Mouse (Mus musculus) ES-E14 (cell line): Measurements from ENCODE around the gene Mfrp. TPM values are rescaled to one million over a fixed set of nuclear protein-coding genes. Genes with fewer than 3 reads are reported as not detected.
"Not testable (repeated sequence)": the region's sequence is repeated elsewhere in the genome, so short reads cannot be mapped to it uniquely, and the experiment has no call there.

Experiments
- DNase-seq: peaks from one replicate; pipeline ENCODE4 v3.0.0-alpha.2; 2013; ENCODE audit warnings: low read depth, low spot score
- H3K27ac ChIP-seq: 2 replicates; pipeline ENCODE4 v1.5.1; 2012; ENCODE audit warnings: low read depth, mild to moderate bottlenecking, low read length, moderate library complexity, mixed read lengths; ENCODE audit not compliant: poor library complexity, insufficient read depth, severe bottlenecking
- H3K36me3 ChIP-seq: 2 replicates; pipeline ENCODE4 v1.6.1; 2012; ENCODE audit warnings: mild to moderate bottlenecking, low read length, moderate library complexity, mixed read lengths; ENCODE audit not compliant: control insufficient read depth, poor library complexity, insufficient read depth, severe bottlenecking
- H3K4me1 ChIP-seq, 2 experiments: fragments of 150-350 bp in 1 of 2; sonication (generic) in 1 of 2; 2 replicates each; pipeline ENCODE4 v1.6.1; 2012; ENCODE audit warnings: low read length in 2 of 2, mild to moderate bottlenecking in 1 of 2, mixed read lengths in 1 of 2; ENCODE audit not compliant: control insufficient read depth in 2 of 2, insufficient read depth in 2 of 2, poor library complexity in 1 of 2
- H3K4me3 ChIP-seq, 2 experiments: fragments of 150-350 bp in 1 of 2; sonication (generic) in 1 of 2; 2 replicates each; pipeline ENCODE4 v1.5.1; 2012; ENCODE audit warnings: low read length in 2 of 2, low read depth in 1 of 2, mild to moderate bottlenecking in 1 of 2, mixed read lengths in 1 of 2; ENCODE audit not compliant: insufficient read depth in 1 of 2, poor library complexity in 1 of 2, severe bottlenecking in 1 of 2
- H3K9ac ChIP-seq: 2 replicates; pipeline ENCODE4 v1.6.1; 2012; ENCODE audit warnings: low read depth, mild to moderate bottlenecking, low read length, mixed read lengths; ENCODE audit not compliant: poor library complexity, insufficient read depth, severe bottlenecking
- H3K9me3 ChIP-seq: fragments of 150-350 bp; sonication (generic); 2 replicates; pipeline ENCODE4 v1.6.1; 2012; ENCODE audit warnings: low read depth, mild to moderate bottlenecking, low read length; ENCODE audit not compliant: control insufficient read depth, insufficient read depth
- CHD2 ChIP-seq: IDR thresholded peaks from 2 replicates; pipeline ENCODE4 v1.6.1; 2014; ENCODE audit warnings: mild to moderate bottlenecking, low read depth, low read length, inconsistent platforms
- HCFC1 ChIP-seq: IDR thresholded peaks from 2 replicates; pipeline ENCODE4 v1.6.1; 2012; ENCODE audit warnings: low read length, inconsistent platforms, borderline replicate concordance; ENCODE audit not compliant: insufficient read depth
- MAFK ChIP-seq: IDR thresholded peaks from 2 replicates; pipeline ENCODE4 v1.6.1; 2014; ENCODE audit warnings: mild to moderate bottlenecking, low read depth, low read length, inconsistent platforms; ENCODE audit not compliant: insufficient read depth
- ZC3H11A ChIP-seq: IDR thresholded peaks from 2 replicates; pipeline ENCODE4 v1.6.1; 2012; ENCODE audit warnings: low read depth, mild to moderate bottlenecking, inconsistent platforms, low read length, borderline replicate concordance
- ZNF384 ChIP-seq: IDR thresholded peaks from 2 replicates; pipeline ENCODE4 v1.6.1; 2012; ENCODE audit warnings: low read depth, low read length, inconsistent platforms
- in situ Hi-C, 2 experiments: fragments of 600-800 bp; cut with MboI; formaldehyde crosslinking; loops; one replicate each; pipeline ENCODE4 v1.15.1; 2025; ENCODE audit warnings: low sequenced_read_pairs in 2 of 2, inconsistent platforms in 1 of 2; ENCODE audit not compliant: unreplicated experiment in 2 of 2
- total RNA-seq: library from RNA; depleted of rRNA; stranded (reverse); fragments of 300-350 nt; gene quantifications from 2 replicates; pipeline ENCODE4 v1.2.3, GENCODE M21; 2012

Mfrp gene
- total RNA-seq, 1 experiment, result 0.09 TPM

DNA sequence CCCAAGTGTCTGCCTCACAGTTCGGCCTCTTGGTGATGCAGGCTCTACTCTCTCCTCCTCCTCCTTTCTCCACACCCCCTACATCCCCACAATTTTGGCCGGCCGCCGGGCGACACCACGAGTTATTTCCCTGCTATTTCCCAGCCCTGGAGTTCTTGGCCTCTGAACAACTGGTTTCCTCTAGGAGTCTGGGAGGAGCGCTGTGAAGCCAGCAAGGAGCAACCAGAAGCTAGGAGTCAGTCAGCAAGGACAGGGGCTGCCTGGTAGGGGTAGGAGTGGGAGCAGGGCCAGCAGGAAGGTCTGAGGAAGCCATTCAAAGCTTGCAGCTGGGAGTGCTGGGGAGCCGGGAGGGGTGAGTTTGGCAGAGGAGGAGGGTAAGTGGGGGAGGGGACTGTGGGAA lies 5.6 kb downstream of the Mfrp start, which contains the start of gene C1qtnf5:
TSS of gene C1qtnf5 (plus strand) at position 136 of the 400 bp plus-strand sequence.
- DNase-seq, result no peak
- in situ Hi-C loops, result no loop called here
- Histone ChIP-seq H3K36me3 (peaks cover 17% of the 10 kb centered on the region; the same call in 1 of the 2 replicates), H3K9me3 (no peaks in the 10 kb centered on the region), H3K27ac (no peak within 1 kb of the TSS), H3K4me1 (peaks cover 0 to 19% of the 10 kb centered on the region in 2 experiments; a peak in 2 of 4 replicates), H3K4me3 (peak within 1 kb of the TSS; percentile 9 to 66; a peak in 3 of 4 replicates), H3K9ac (peak within 1 kb of the TSS; percentile 68)
- TF ChIP-seq MAFK (no peak), ZC3H11A (no peak), HCFC1 (no peak), ZNF384 (no peak), CHD2 (no peak)

DNA sequence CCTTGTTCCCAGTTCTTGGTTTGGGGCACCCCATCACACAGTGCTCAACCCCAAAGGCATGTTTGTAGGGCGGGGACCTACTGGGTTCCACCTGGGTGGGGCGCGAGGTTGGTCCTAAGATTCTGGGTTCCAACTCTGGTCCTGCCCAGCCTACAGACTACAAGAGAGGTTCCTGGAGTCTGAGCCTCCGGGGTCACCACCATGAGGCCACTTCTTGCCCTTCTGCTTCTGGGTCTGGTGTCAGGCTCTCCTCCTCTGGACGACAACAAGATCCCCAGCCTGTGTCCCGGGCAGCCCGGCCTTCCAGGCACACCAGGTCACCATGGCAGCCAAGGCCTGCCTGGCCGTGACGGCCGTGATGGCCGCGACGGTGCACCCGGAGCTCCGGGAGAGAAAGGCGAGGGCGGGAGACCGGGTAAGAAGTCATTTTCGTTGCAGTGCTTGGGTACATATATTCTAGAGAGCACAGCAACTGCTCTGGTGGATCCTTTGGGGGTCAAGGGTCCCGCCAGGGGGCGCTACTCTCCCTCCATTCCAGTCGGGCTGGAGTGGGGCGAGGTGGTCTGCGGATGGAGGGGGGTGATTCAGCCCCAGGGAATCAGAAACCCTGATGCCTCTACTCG lies 6.1 kb downstream of the Mfrp start:
- H3K27ac ChIP-seq, result no peak overlapping the region
- peaks cover 0 to 19% of the 10 kb centered on the region in 2 experiments; a peak in 2 of 4 replicates for H3K4me1 ChIP-seq
- DNase-seq, result no peak
- H3K36me3 ChIP-seq, result peaks cover 17% of the 10 kb centered on the region; the same call in 1 of the 2 replicates
- H3K9me3 ChIP-seq, result no peaks in the 10 kb centered on the region
- peak overlapping the region; percentile 68 for H3K9ac ChIP-seq
- in situ Hi-C loops, result no loop called here
- TF ChIP-seq MAFK (no peak), ZNF384 (no peak), CHD2 (no peak), HCFC1 (no peak), ZC3H11A (no peak)
- peak overlapping the region; percentile 5 to 66; a peak in 3 of 4 replicates for H3K4me3 ChIP-seq

- Histone ChIP-seq H3K36me3 (peaks cover 17% of the 10 kb centered on the region; the same call in 1 of the 2 replicates), H3K4me1 (peaks cover 0 to 19% of the 10 kb centered on the region in 2 experiments; a peak in 2 of 4 replicates)
- TF ChIP-seq ZNF384 (no peak), HCFC1 (no peak), MAFK (no peak), ZC3H11A (no peak), CHD2 (no peak)
Observed at GRCm38 (mm10) chr9:44108269-44109055, 6.9 kb downstream of the Mfrp start.

GRCm38 (mm10) chr9:44109360-44110095 lies 8.0 kb downstream of the Mfrp start:
- no peak for TF ChIP-seq CHD2
- TF ChIP-seq ZC3H11A, result peak; percentile 22; the same call in 1 of the 2 replicates
- TF ChIP-seq ZNF384, result no peak
- no peak for TF ChIP-seq HCFC1
- TF ChIP-seq MAFK, result no peak
- Histone ChIP-seq H3K9ac (no peak overlapping the region), H3K4me1 (peaks cover 0 to 23% of the 10 kb centered on the region in 2 experiments; a peak in 3 of 4 replicates), H3K9me3 (no peaks in the 10 kb centered on the region), H3K27ac (no peak overlapping the region), H3K4me3 (no peak overlapping the region), H3K36me3 (peaks cover 17% of the 10 kb centered on the region; the same call in 1 of the 2 replicates)
- in situ Hi-C loops, result no loop called here
- no peak for DNase-seq

More at GRCm38 (mm10) chr9:44108269-44109055, 6.9 kb downstream of the Mfrp start:
- in situ Hi-C loops, result no loop called here
- Histone ChIP-seq H3K9me3 (no peaks in the 10 kb centered on the region), H3K9ac (peak overlapping the region; percentile 68; the same call in 1 of the 2 replicates), H3K27ac (no peak overlapping the region), H3K4me3 (peak overlapping the region; percentile 5 to 66; a peak in 3 of 4 replicates)
- no peak for DNase-seq

- H3K9ac ChIP-seq, H3K4me3 ChIP-seq, H3K9me3 ChIP-seq, DNase-seq, H3K27ac ChIP-seq, in situ Hi-C loops: not testable (repeated sequence)
- Histone ChIP-seq H3K4me1 (peaks cover 0 to 29% of the 10 kb centered on the region in 2 experiments; a peak in 3 of 4 replicates), H3K36me3 (peaks cover 11% of the 10 kb centered on the region; the same call in 1 of the 2 replicates)
Observed at GRCm38 (mm10) chr9:44111909-44112308, 10.4 kb downstream of the Mfrp start.
